In genomic region chr4:66852011-66852410, GRCm38 (mm10) we compare ENCODE assay signal across 14 mouse cellular contexts. TPM values are rescaled to one million over a fixed set of nuclear protein-coding genes. Genes with fewer than 3 reads are reported as not detected.
DNase-seq lines count a peak whose midpoint lies in the region; ATAC-seq lines count a peak whose summit lies in the region.
"Had no signal": no experiment of that assay in that cellular context is flagged by ENCODE, and none has a peak within 500 bp of the region (broad histone marks: within the 10 kb centered on the region; RNA-seq: fewer than 3 reads in every experiment).

No protein-coding gene starts in this region.

- peak; percentile 7 for DNase-seq in heart, adult 8-10 months (ENCODE audit: low spot score)
- DNase-seq in lung, postnatal 10 days = no peak
- DNase-seq in lung, postnatal 14 days = peak; percentile 18
- DNase-seq: cerebellum, postnatal 14 days; right cerebral cortex, postnatal 25 days had no signal

- ATAC-seq in heart, embryonic 12.5 days (ENCODE audit: insufficient number of reproducible peaks, low FRiP score) = no peak
- ATAC-seq in lung, embryonic 16.5 days (ENCODE audit: low read depth) = peak; percentile 17; the same call in 1 of the 2 replicates
- ATAC-seq in monocyte, adult 5-6 weeks (replicated peaks; ENCODE audit: insufficient number of reproducible peaks, low FRiP score, low TSS enrichment, poor library complexity, severe bottlenecking) = no peak
- no peak for ATAC-seq in cerebellum, adult (ENCODE audit: insufficient number of reproducible peaks, low FRiP score, low TSS enrichment)
- ATAC-seq: activated CD4-positive, CD25-positive, alpha-beta regulatory T cell, adult 4 months; CD4-positive, CD25-positive, alpha-beta regulatory T cell, adult 4 months had no signal

- H3K4me1 ChIP-seq in heart, embryonic 12.5 days (replicated peaks) = no peaks in the 10 kb centered on the region
- H3K4me1 ChIP-seq in lung, embryonic 16.5 days (replicated peaks; ENCODE audit: control insufficient read depth, insufficient read depth, low read length) = no peaks in the 10 kb centered on the region
- H3K4me1 ChIP-seq: heart, embryonic 13.5 days; midbrain, embryonic 12.5 days had no signal

- H3K4me3 ChIP-seq in heart, embryonic 12.5 days = no peak overlapping the region
- H3K4me3 ChIP-seq in lung, embryonic 16.5 days (ENCODE audit: low read length) = no peak overlapping the region
- H3K4me3 ChIP-seq: heart, embryonic 13.5 days; midbrain, embryonic 12.5 days had no signal

- no peak overlapping the region for H3K9ac ChIP-seq in heart, embryonic 12.5 days
- no peak overlapping the region for H3K9ac ChIP-seq in lung, embryonic 16.5 days (ENCODE audit: low read length)
- H3K9ac ChIP-seq: heart, embryonic 13.5 days; hindbrain, embryonic 14.5 days; midbrain, embryonic 12.5 days had no signal

- H3K27ac ChIP-seq in heart, embryonic 12.5 days (ENCODE audit: poor library complexity, severe bottlenecking) = no peak overlapping the region
- no peak overlapping the region for H3K27ac ChIP-seq in lung, embryonic 16.5 days (ENCODE audit: low read length)
- H3K27ac ChIP-seq: heart, embryonic 13.5 days; hindbrain, embryonic 14.5 days; midbrain, embryonic 12.5 days had no signal

- 78% methylated on average over 3 of the region's 3 CpGs for WGBS in heart, embryonic 12.5 days
- 55% methylated on average over 3 of the region's 3 CpGs for WGBS in lung, embryonic 16.5 days

- H3K4me2 ChIP-seq in heart, embryonic 12.5 days = no peak overlapping the region
- no peak overlapping the region for H3K4me2 ChIP-seq in lung, embryonic 16.5 days (ENCODE audit: low read depth, low read length)
- H3K4me2 ChIP-seq: heart, embryonic 13.5 days; hindbrain, embryonic 14.5 days; midbrain, embryonic 12.5 days had no signal

- no peaks in the 10 kb centered on the region for H3K36me3 ChIP-seq in heart, embryonic 12.5 days
- no peaks in the 10 kb centered on the region for H3K36me3 ChIP-seq in lung, embryonic 16.5 days (ENCODE audit: control insufficient read depth, insufficient read depth, low read length)
- H3K36me3 ChIP-seq: heart, embryonic 13.5 days; midbrain, embryonic 12.5 days had no signal

- H3K9me3 ChIP-seq in heart, embryonic 12.5 days (replicated peaks) = no peaks in the 10 kb centered on the region
- no peaks in the 10 kb centered on the region for H3K9me3 ChIP-seq in lung, embryonic 16.5 days (ENCODE audit: control insufficient read depth, low read length)
- H3K9me3 ChIP-seq: heart, embryonic 13.5 days; midbrain, embryonic 12.5 days had no signal

- no peaks in the 10 kb centered on the region for H3K27me3 ChIP-seq in heart, embryonic 12.5 days (replicated peaks)
- no peaks in the 10 kb centered on the region for H3K27me3 ChIP-seq in lung, embryonic 16.5 days (ENCODE audit: control insufficient read depth, insufficient read depth, low read depth, low read length)
- H3K27me3 ChIP-seq: heart, embryonic 13.5 days; midbrain, embryonic 12.5 days had no signal

RNA-seq across cellular contexts. Expression of gene Tlr4, which starts 24.6 kb away (rescaled TPM):
- total RNA-seq in heart, adult 8-10 months (2022) = 10 to 100 TPM; 15.3 to 30.1 (median 20.8) TPM
- 2.3 and 2.6 TPM in 2 replicates for polyA plus RNA-seq in heart, embryonic 12.5 days (2016; fragmentation: Nextera tagmentation; extraction: Ambion mirVana)
- 1.9 and 2.5 TPM in 2 replicates for polyA plus RNA-seq in lung, embryonic 16.5 days (2015; fragmentation: Nextera tagmentation; extraction: Ambion mirVana)
- total RNA-seq in monocyte, adult 5-6 weeks (2017) = 23.3 to 24.7 TPM (median 24.2 TPM) in 3 replicates
